Mouse (Mus musculus) gastrocnemius, postnatal 14 days (tissue): ENCODE results near the gene Smim27. TPM values are rescaled to one million over a fixed set of nuclear protein-coding genes. Genes with fewer than 3 reads are reported as not detected.
"Not testable (repeated sequence)": the region's sequence is repeated elsewhere in the genome, so short reads cannot be mapped to it uniquely, and the experiment has no call there.

ENCODE experiments used
- DNase-seq: peaks from one replicate; pipeline ENCODE4 v3.0.0; 2021; ENCODE audit warnings: mixed read lengths
- intact Hi-C: fragments of 180-260 bp; cut with DNase I; formaldehyde crosslinking; loops from one replicate; pipeline ENCODE4 v1.15.1; 2025; ENCODE audit warnings: low total_unique reads
- total RNA-seq, 2 experiments: library from RNA; stranded (reverse); gene quantifications; 2 replicates each; pipeline ENCODE4 v1.2.3; 2021

Smim27 gene
- total RNA-seq, 2 experiments from 2014 or later: 38.9 to 45.9 TPM

GRCm38 (mm10) chr4:40250984-40251383 lies 18.4 kb upstream of the Smim27 start:
- intact Hi-C loops: no loop called here
- DNase-seq: no peak

- intact Hi-C loops: no loop called here
- DNase-seq: no peak
These were observed 15.6 kb upstream of the Smim27 start for GRCm38 (mm10) chr4:40253766-40254165.

- intact Hi-C loops: no loop called here
- DNase-seq: no peak
These were observed 14.8 kb upstream of the Smim27 start for GRCm38 (mm10) chr4:40254385-40255103.

GRCm38 (mm10) chr4:40264321-40264720 lies 5.1 kb upstream of the Smim27 start:
- DNase-seq: no peak
- intact Hi-C loops: no loop called here

- DNase-seq: no peak
- intact Hi-C loops: no loop called here
These were observed 1.7 kb upstream of the Smim27 start for GRCm38 (mm10) chr4:40267681-40268080.

- intact Hi-C loops: no loop called here
- DNase-seq: peak; percentile 91
These were observed 1.1 kb upstream of the Smim27 start for GRCm38 (mm10) chr4:40268204-40268813.

GRCm38 (mm10) chr4:40268835-40269234 lies 544 bp upstream of the Smim27 start:
- intact Hi-C loops: no loop called here
- peak; percentile 7 for DNase-seq

GRCm38 (mm10) chr4:40278880-40279275 lies 9.5 kb downstream of the Smim27 start:
- intact Hi-C loops: no loop called here
- no peak for DNase-seq

GRCm38 (mm10) chr4:40279276-40279900 lies 10.0 kb downstream of the Smim27 start, which contains the start of gene Ndufb6:
Gene Ndufb6, minus strand, starts transcription at chr4:40279421.
- intact Hi-C loops: no loop called here

GRCm38 (mm10) chr4:40285582-40285981 lies 16.2 kb downstream of the Smim27 start:
- intact Hi-C loops: loop anchor here (5.0 kb wide), 2 partner anchors 68 to 153 kb away; no protein-coding TSS in a partner anchor
- DNase-seq: peak; percentile 36

More at GRCm38 (mm10) chr4:40279276-40279900, 10.0 kb downstream of the Smim27 start, which contains the start of gene Ndufb6:
- peak; percentile 96 for DNase-seq

GRCm38 (mm10) chr4:40287415-40287814 lies 18.0 kb downstream of the Smim27 start:
- intact Hi-C loops: loop anchor here (5.0 kb wide), 2 partner anchors 70 to 155 kb away; no protein-coding TSS in a partner anchor
- DNase-seq: no peak

GRCm38 (mm10) chr4:40289046-40289445 lies 19.7 kb downstream of the Smim27 start:
- intact Hi-C loops: loop anchor here (5.0 kb wide), 2 partner anchors 72 to 157 kb away; no protein-coding TSS in a partner anchor
- DNase-seq: no peak

GRCm38 (mm10) chr4:40291511-40291910 lies 22.1 kb downstream of the Smim27 start:
- DNase-seq, intact Hi-C loops: not testable (repeated sequence)

GRCm38 (mm10) chr4:40299169-40299568 lies 29.8 kb downstream of the Smim27 start:
- no peak for DNase-seq
- intact Hi-C loops: no loop called here

- intact Hi-C loops: loop anchor here (5.0 kb wide), 1 partner anchor 381 kb away; no protein-coding TSS in a partner anchor
- DNase-seq: peak; percentile 52
These were observed 31.9 kb downstream of the Smim27 start for GRCm38 (mm10) chr4:40301076-40301789.

GRCm38 (mm10) chr4:40302445-40303125 lies 33.2 kb downstream of the Smim27 start:
- no peak for DNase-seq
- intact Hi-C loops: loop anchor here (5.0 kb wide), 1 partner anchor 380 kb away; no protein-coding TSS in a partner anchor

GRCm38 (mm10) chr4:40309682-40310081 lies 40.3 kb downstream of the Smim27 start:
- intact Hi-C loops: no loop called here
- DNase-seq: no peak

GRCm38 (mm10) chr4:40310796-40311383 lies 41.5 kb downstream of the Smim27 start:
- intact Hi-C loops: no loop called here
- DNase-seq: no peak

- intact Hi-C loops: no loop called here
- no peak for DNase-seq
These were observed 42.8 kb downstream of the Smim27 start for GRCm38 (mm10) chr4:40312213-40312612.
